Comparison of ENCODE assay signal across 8 mouse cellular contexts in genomic region chr7:134026200-134027019, GRCm38 (mm10).
DNase-seq lines count a peak whose midpoint lies in the region; ATAC-seq lines count a peak whose summit lies in the region.

No protein-coding gene starts in this region.

- H3K27me3 ChIP-seq in hindbrain, embryonic 16.5 days (replicated peaks; ENCODE audit: control insufficient read depth, insufficient read depth, low read length), result no peaks in the 10 kb centered on the region

- peak; percentile 15 for DNase-seq in urinary bladder, postnatal 10 days (ENCODE audit: low spot score)
- DNase-seq in urinary bladder, adult 2 months (ENCODE audit: low spot score), result no peak
- DNase-seq in gastrocnemius, adult 18-20 months (ENCODE audit: low spot score), result peak; percentile 44
- peak; percentile 53 to 64 for DNase-seq in layer of hippocampus, postnatal 36 days
- DNase-seq in lung, postnatal 14 days, result peak; percentile 65
- DNase-seq in right cerebral cortex, postnatal 25 days, result peak; percentile 41
- DNase-seq in natural killer cell, adult 2 months (ENCODE audit: low spot score in 2 of 2), result no peak

- H3K27ac ChIP-seq in hindbrain, embryonic 16.5 days (ENCODE audit: low read depth, low read length), result peak overlapping the region; percentile 48

- H3K4me1 ChIP-seq in hindbrain, embryonic 16.5 days (ENCODE audit: control insufficient read depth, insufficient read depth, low read depth, low read length), result peaks cover 11% of the 10 kb centered on the region

- peak; percentile 91 for ATAC-seq in hindbrain, embryonic 16.5 days

- no peak overlapping the region for H3K9ac ChIP-seq in hindbrain, embryonic 16.5 days (ENCODE audit: low read depth, low read length)

- 31% methylated on average over 16 of the region's 16 CpGs for WGBS in hindbrain, embryonic 16.5 days

- no peak overlapping the region for H3K4me2 ChIP-seq in hindbrain, embryonic 16.5 days (ENCODE audit: low read length)

- no peak overlapping the region for H3K4me3 ChIP-seq in hindbrain, embryonic 16.5 days (ENCODE audit: low read length)

- no peaks in the 10 kb centered on the region for H3K36me3 ChIP-seq in hindbrain, embryonic 16.5 days (ENCODE audit: control insufficient read depth, insufficient read depth, low read length)

- H3K9me3 ChIP-seq in hindbrain, embryonic 16.5 days (ENCODE audit: control insufficient read depth, low read length), result no peaks in the 10 kb centered on the region

Comparison
In these comparisons a context has a peak if more than half of its experiments do, and no peak if none do; other contexts are left out.
1. DNase-seq: peak in urinary bladder, postnatal 10 days (single experiment), gastrocnemius, adult 18-20 months (single experiment), layer of hippocampus, postnatal 36 days (2 of 2), lung, postnatal 14 days (single experiment) and right cerebral cortex, postnatal 25 days (single experiment); none in urinary bladder, adult 2 months (single experiment) and natural killer cell, adult 2 months (0 of 2).